Mouse (Mus musculus) yolk sac, embryonic 10.5 days (tissue): Measurements from ENCODE around the gene Rassf8.

Experiments used
- DNase-seq: peaks from one replicate; pipeline ENCODE4 v3.0.0-alpha.2; 2017; ENCODE audit warnings: low spot score

The Rassf8 gene

DNA sequence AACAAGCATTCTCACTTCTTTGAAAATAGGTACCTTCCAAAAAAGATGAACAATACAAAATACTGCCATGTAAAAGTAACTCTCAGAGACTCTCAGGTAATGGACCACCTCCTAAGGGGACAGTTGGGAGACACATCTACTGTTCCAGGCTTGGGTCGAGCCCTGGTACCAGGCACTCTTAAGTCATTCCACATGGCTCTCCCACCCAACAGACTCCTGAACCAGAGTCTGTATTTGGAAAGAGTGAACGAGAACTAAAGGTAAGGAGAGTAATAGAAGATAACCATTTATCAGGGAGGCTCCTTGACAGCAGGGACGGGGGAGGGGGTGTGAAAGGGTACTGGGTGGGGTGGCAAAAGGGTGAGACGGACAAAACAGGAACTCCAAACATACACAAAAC lies 115.8 kb downstream of the Rassf8 start:
- DNase-seq, result no peak

DNA sequence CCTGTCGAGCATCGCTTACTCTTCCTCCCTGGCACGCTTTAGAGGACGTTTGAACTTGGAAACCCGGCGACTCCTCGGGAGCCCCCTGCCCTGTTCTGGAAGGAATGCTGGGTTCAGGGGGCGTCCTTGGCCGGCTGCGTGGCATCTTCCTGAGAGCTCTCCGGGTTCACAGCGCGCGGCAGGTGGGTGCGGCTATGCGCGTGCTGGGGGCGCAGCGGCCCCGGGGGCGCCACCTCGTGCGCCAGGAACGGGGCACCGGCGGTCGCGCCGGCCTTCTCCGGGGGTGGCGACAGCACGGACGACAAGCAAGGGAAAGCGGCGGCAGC lies 116.2 kb downstream of the Rassf8 start:
- DNase-seq, result no peak

DNA sequence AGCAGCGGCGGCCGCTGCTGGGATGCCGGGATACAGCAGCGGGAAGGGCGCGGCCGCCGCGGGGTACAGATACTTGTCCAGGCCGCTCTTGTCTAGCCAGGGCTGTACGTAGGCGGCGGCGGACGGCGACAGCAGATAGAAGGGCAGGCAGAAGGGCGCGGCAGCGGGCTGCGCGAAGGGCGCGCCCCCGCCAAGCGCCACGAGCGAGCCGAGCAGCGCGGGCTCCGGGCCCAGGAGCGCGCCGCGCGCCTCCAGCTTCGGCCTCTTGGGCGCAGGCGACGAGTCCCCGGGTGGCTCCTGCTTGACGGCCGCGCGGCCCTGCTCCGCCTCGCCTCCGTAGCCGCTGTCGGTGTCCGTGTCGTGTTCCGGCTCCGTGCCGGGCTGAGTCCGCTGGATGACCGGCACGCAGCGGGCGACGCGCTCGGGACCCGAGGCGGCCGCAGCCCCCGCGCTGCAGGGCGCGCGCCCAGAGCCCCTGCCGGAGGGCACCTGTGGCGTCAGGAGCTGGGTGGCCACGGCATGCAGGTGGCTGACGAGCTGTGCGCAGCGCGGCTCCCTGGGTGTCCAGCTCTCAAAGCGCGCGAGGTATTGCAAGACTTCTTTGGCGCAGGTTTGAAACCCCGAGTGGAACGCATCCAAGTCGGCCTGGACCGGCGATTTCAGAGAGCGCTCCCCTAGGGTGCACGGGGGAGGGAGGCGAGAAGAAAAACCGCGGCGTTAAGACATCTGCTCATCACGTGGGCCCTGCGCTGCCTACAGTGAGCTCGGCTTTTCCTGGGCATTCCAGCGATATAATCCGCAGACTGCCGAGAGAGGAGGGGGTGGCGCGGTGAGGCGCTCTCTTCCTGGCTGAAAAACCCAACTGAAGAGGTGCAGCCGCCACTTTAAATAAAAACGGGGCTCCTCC lies 116.8 kb downstream of the Rassf8 start:
- peak; percentile 58 for DNase-seq

DNA sequence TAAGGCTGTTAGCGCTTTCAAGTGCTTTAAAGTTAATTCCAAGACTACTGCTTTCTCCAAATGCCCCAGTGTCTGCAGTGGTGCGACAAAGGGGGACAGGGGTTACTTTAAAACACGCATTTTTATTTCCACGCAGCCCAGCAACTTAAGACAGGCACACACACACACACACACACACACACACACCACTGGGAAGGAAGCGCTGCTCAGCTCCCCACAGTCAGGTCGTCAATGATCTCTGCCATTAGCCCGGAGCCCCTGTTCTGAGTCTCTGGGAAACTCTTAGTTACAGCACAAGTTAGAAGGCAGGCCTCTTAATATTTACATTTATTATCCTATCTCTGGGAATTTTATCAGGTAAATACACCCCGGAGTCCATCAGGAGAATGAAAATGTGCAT lies 117.6 kb downstream of the Rassf8 start:
- no peak for DNase-seq

DNA sequence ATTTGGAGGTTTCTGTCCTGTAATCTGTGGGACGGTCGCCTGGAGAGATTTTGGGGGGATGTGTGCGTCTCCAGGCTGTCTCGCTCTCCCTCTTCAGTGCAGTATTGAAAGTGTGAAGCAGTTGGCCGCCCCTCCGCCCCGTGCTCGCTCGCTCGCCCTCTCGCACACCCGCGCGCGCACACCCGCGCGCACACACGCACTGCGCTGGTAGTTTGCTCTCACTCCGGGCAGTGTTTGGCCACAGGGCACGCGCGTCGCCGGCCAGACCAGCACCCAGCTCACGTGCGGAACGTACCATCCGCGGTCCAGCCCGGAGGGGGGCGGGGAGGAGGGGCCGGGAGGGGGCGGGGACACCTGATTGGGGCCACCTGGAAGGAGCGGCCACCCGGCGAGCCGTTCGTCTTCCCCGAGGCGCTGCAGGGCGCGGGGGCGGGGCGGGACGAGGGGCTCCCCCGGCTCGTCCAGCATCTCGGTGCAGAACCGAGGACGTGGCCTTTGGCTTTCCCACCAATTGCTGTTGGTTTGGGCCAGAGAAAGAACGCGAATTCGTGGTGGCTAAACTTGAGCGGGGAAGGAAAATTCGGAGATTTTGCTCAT lies 118.8 kb downstream of the Rassf8 start, which contains the start of gene Bhlhe41:
Bhlhe41 (minus strand) TSS at position 270 of the 597 bp plus-strand sequence.
- peak; percentile 84 for DNase-seq

DNA sequence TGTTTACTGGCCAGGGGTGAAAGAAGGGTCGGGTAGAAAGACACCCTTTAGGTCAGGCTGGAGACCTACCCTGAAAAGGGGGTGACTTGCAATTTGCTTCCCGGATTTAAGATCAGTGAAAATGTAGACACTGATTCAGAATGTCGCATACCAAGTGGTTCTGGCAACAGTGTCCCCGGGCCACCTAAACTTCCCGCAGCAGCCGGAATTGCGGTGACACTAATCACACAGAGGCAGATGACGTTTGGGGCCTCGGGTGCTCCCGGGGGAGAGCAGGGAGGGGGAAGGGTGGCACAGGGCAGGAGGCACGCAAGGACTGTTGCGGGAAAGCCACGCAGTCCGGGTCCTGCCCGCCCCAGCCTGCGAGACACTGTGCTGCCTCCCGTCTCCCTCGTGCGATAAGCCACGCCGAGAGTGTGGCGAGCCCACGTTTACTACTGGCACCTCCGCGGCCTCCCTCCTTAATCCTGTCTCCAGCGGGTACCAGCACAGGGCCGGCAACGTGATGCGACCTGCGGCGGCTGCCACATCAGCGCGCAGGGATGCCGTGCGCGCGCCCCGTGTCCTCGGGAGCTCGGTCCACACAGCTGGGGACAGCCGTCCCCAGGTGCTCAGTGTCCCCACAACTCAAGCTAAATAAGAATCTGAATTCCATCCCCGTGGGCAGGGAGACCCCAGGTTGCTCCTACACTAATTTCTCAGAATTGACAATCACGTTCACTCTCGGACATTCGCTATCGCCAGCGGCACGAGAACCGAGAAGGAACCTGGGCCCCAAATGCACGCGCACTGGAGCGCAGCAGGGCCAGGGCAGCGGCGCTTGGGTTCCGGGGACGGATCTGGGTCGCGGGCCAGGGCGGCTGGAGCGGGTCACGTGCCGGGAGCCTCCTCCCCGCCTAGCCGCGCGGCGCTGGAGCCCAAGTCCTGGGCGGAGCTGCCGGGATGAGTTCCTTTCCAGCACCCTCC lies 119.6 kb downstream of the Rassf8 start:
- peak; percentile 60 for DNase-seq

DNA sequence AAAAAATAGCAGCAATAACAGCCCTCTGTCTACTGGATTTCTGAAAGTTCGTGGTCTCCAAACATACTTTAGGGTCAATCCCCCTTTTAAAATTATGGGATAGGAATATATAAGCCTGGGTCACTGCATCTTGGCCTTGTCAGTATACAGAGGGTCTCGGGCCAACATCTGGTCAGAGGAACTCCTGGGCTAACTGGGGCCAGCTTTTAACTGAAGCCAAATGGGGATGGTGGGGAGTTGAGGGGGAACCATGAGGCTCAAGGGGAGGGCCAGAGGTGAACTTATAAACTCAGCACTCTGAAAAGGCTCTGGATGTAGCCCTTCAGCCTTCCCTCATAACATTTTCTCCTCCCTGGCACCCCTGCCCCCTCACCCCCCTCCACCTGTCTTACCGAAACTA lies 120.6 kb downstream of the Rassf8 start:
- DNase-seq, result no peak
